Mouse (Mus musculus): ENCODE measurements around the gene Purb. TPM values are rescaled to one million over a fixed set of nuclear protein-coding genes. Genes with fewer than 3 reads are reported as not detected.

The Purb gene
- polyA plus RNA-seq, 1 experiment from 2014 or later = 13.7 TPM

GRCm38 (mm10) chr11:6488041-6488684 is 12.4 kb upstream of the Purb start:
- Histone ChIP-seq H3K4me1 (ENCODE audit: control insufficient read depth, insufficient read depth, low read length) (no peaks in the 10 kb centered on the region; the same call in 1 of the 2 replicates), H3K9me3 (ENCODE audit: control insufficient read depth, low read length) (no peaks in the 10 kb centered on the region), H3K27me3 (ENCODE audit: control insufficient read depth, insufficient read depth, low read length) (no peaks in the 10 kb centered on the region), H3K36me3 (ENCODE audit: control insufficient read depth, insufficient read depth, low read length) (no peaks in the 10 kb centered on the region), H3K4me2 (no peak overlapping the region), H3K4me3 (ENCODE audit: low read depth, low read length) (no peak overlapping the region), H3K9ac (ENCODE audit: low read length) (no peak overlapping the region), H3K27ac (ENCODE audit: low read depth, low read length) (no peak overlapping the region)
- DNase-seq (ENCODE audit: low spot score, missing footprints) (peak; percentile 61), ATAC-seq (ENCODE audit: low FRiP score) (no peak)
- WGBS = 96% methylated on average over 5 of the region's 5 CpGs

- Histone ChIP-seq H3K36me3 (ENCODE audit: control insufficient read depth, insufficient read depth, low read length) (no peaks in the 10 kb centered on the region), H3K4me2 (no peak overlapping the region), H3K4me1 (ENCODE audit: control insufficient read depth, insufficient read depth, low read length) (no peaks in the 10 kb centered on the region; the same call in 1 of the 2 replicates), H3K27me3 (ENCODE audit: control insufficient read depth, insufficient read depth, low read length) (no peaks in the 10 kb centered on the region), H3K27ac (ENCODE audit: low read depth, low read length) (no peak overlapping the region), H3K9ac (ENCODE audit: low read length) (no peak overlapping the region), H3K4me3 (ENCODE audit: low read depth, low read length) (no peak overlapping the region), H3K9me3 (ENCODE audit: control insufficient read depth, low read length) (no peaks in the 10 kb centered on the region)
- DNase-seq (ENCODE audit: low spot score, missing footprints) = peak; percentile 66
- 48% methylated on average over 7 of the region's 7 CpGs for WGBS
- no peak for ATAC-seq (ENCODE audit: low FRiP score)
Measured at GRCm38 (mm10) chr11:6487496-6487895, 11.8 kb upstream of the Purb start.

- 63% methylated on average over 6 of the region's 6 CpGs for WGBS
Measured at GRCm38 (mm10) chr11:6486916-6487315, 11.2 kb upstream of the Purb start.

GRCm38 (mm10) chr11:6484244-6484959 is 8.7 kb upstream of the Purb start:
- ATAC-seq (ENCODE audit: low FRiP score) = no peak
- Histone ChIP-seq H3K4me2 (no peak overlapping the region), H3K4me1 (ENCODE audit: control insufficient read depth, insufficient read depth, low read length) (no peaks in the 10 kb centered on the region; the same call in 1 of the 2 replicates), H3K27ac (ENCODE audit: low read depth, low read length) (no peak overlapping the region), H3K27me3 (ENCODE audit: control insufficient read depth, insufficient read depth, low read length) (no peaks in the 10 kb centered on the region), H3K9ac (ENCODE audit: low read length) (no peak overlapping the region), H3K9me3 (ENCODE audit: control insufficient read depth, low read length) (no peaks in the 10 kb centered on the region), H3K4me3 (ENCODE audit: low read depth, low read length) (no peak overlapping the region), H3K36me3 (ENCODE audit: control insufficient read depth, insufficient read depth, low read length) (no peaks in the 10 kb centered on the region)
- DNase-seq (ENCODE audit: low spot score, missing footprints) = peak; percentile 12
- 65% methylated on average over 3 of the region's 3 CpGs for WGBS

More at GRCm38 (mm10) chr11:6486916-6487315, 11.2 kb upstream of the Purb start:
- Histone ChIP-seq H3K27me3 (ENCODE audit: control insufficient read depth, insufficient read depth, low read length) (no peaks in the 10 kb centered on the region), H3K4me2 (no peak overlapping the region), H3K27ac (ENCODE audit: low read depth, low read length) (no peak overlapping the region), H3K9ac (ENCODE audit: low read length) (no peak overlapping the region), H3K4me1 (ENCODE audit: control insufficient read depth, insufficient read depth, low read length) (no peaks in the 10 kb centered on the region; the same call in 1 of the 2 replicates), H3K4me3 (ENCODE audit: low read depth, low read length) (no peak overlapping the region), H3K36me3 (ENCODE audit: control insufficient read depth, insufficient read depth, low read length) (no peaks in the 10 kb centered on the region), H3K9me3 (ENCODE audit: control insufficient read depth, low read length) (no peaks in the 10 kb centered on the region)
- DNase-seq (ENCODE audit: low spot score, missing footprints) = no peak
- ATAC-seq (ENCODE audit: low FRiP score) = no peak

DNA sequence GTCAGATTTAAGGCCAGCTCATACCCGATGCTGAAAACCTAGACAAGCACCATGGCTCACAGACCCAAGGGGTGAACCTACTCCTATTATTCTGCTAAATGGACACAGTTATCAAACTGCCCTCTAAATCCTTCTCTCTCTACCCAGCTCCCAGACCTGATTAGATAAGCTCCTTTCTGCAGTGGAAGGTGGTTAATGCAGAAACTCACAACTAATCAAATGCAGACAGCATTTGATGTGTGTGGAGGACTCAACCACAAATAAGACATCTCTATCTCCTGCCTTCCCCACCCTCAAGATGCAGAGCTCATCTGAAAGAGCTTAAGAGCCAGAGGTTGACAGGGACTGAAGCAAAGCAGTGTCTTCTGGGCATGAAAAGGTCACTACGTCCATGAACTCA is 7.4 kb upstream of the Purb start:
- Histone ChIP-seq H3K27ac (ENCODE audit: low read depth, low read length) (no peak overlapping the region), H3K4me2 (no peak overlapping the region), H3K4me1 (ENCODE audit: control insufficient read depth, insufficient read depth, low read length) (no peaks in the 10 kb centered on the region), H3K27me3 (ENCODE audit: control insufficient read depth, insufficient read depth, low read length) (no peaks in the 10 kb centered on the region), H3K9me3 (ENCODE audit: control insufficient read depth, low read length) (no peaks in the 10 kb centered on the region), H3K36me3 (ENCODE audit: control insufficient read depth, insufficient read depth, low read length) (no peaks in the 10 kb centered on the region), H3K4me3 (ENCODE audit: low read depth, low read length) (no peak overlapping the region), H3K9ac (ENCODE audit: low read length) (no peak overlapping the region)
- no peak for DNase-seq (ENCODE audit: low spot score, missing footprints)
- no peak for ATAC-seq (ENCODE audit: low FRiP score)
- 86% methylated on average over 2 of the region's 2 CpGs for WGBS

DNA sequence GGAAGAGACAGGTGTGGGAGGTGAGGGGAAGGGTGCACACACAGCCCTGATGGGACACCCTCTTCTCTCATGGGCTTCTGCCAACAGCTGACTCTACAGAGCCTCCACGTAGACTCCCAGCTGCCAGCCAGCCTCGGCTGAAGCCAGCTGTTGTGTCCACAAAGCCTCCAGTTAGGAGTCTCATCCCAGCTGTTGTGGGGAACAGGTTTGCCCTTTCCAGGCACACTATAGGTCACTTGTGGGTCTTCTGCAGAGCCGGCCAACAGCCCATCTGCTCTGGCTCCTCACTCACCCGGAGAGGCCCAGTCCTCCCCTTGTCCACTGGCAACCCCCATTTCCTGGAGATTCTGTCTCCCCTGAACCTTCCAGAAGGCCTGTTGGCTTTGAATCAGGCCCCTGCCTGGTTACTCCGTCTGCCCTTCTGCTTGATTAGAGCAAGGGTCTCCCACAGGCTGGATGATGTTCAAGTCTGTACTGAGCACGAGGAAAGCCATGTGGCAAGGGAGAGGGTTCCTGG is 6.0 kb upstream of the Purb start:
- H3K27me3 ChIP-seq (ENCODE audit: control insufficient read depth, insufficient read depth, low read length) = no peaks in the 10 kb centered on the region
- no peak overlapping the region for H3K9ac ChIP-seq (ENCODE audit: low read length)
- ATAC-seq (ENCODE audit: low FRiP score) = no peak
- no peak for DNase-seq (ENCODE audit: low spot score, missing footprints)
- no peaks in the 10 kb centered on the region for H3K4me1 ChIP-seq (ENCODE audit: control insufficient read depth, insufficient read depth, low read length)
- no peak overlapping the region for H3K4me2 ChIP-seq
- 81% methylated on average over 6 of the region's 6 CpGs for WGBS
- no peaks in the 10 kb centered on the region for H3K36me3 ChIP-seq (ENCODE audit: control insufficient read depth, insufficient read depth, low read length)
- H3K9me3 ChIP-seq (ENCODE audit: control insufficient read depth, low read length) = no peaks in the 10 kb centered on the region
- no peak overlapping the region for H3K4me3 ChIP-seq (ENCODE audit: low read depth, low read length)
- H3K27ac ChIP-seq (ENCODE audit: low read depth, low read length) = no peak overlapping the region

- no peak for ATAC-seq (ENCODE audit: low FRiP score)
- H3K9me3 ChIP-seq (ENCODE audit: control insufficient read depth, low read length) = no peaks in the 10 kb centered on the region
- H3K27ac ChIP-seq (ENCODE audit: low read depth, low read length) = no peak overlapping the region
- no peaks in the 10 kb centered on the region for H3K36me3 ChIP-seq (ENCODE audit: control insufficient read depth, insufficient read depth, low read length)
- no peak overlapping the region for H3K4me2 ChIP-seq
- no peak overlapping the region for H3K9ac ChIP-seq (ENCODE audit: low read length)
- H3K4me1 ChIP-seq (ENCODE audit: control insufficient read depth, insufficient read depth, low read length) = no peaks in the 10 kb centered on the region
- no peaks in the 10 kb centered on the region for H3K27me3 ChIP-seq (ENCODE audit: control insufficient read depth, insufficient read depth, low read length)
- no peak overlapping the region for H3K4me3 ChIP-seq (ENCODE audit: low read depth, low read length)
- WGBS = 80% methylated on average over 13 of the region's 13 CpGs
- DNase-seq (ENCODE audit: low spot score, missing footprints) = peak; percentile 47
Measured at GRCm38 (mm10) chr11:6480681-6481405, 5.1 kb upstream of the Purb start.

GRCm38 (mm10) chr11:6480191-6480590 is 4.5 kb upstream of the Purb start:
- Histone ChIP-seq H3K4me1 (ENCODE audit: control insufficient read depth, insufficient read depth, low read length) (no peaks in the 10 kb centered on the region), H3K36me3 (ENCODE audit: control insufficient read depth, insufficient read depth, low read length) (no peaks in the 10 kb centered on the region), H3K27me3 (ENCODE audit: control insufficient read depth, insufficient read depth, low read length) (no peaks in the 10 kb centered on the region), H3K4me3 (ENCODE audit: low read depth, low read length) (no peak overlapping the region), H3K4me2 (no peak overlapping the region), H3K9me3 (ENCODE audit: control insufficient read depth, low read length) (no peaks in the 10 kb centered on the region), H3K27ac (ENCODE audit: low read depth, low read length) (no peak overlapping the region), H3K9ac (ENCODE audit: low read length) (no peak overlapping the region)
- DNase-seq (ENCODE audit: low spot score, missing footprints) (peak; percentile 66), ATAC-seq (ENCODE audit: low FRiP score) (no peak)
- WGBS = 80% methylated on average over 7 of the region's 7 CpGs

GRCm38 (mm10) chr11:6479231-6479630 is 3.5 kb upstream of the Purb start:
- Histone ChIP-seq H3K9me3 (ENCODE audit: control insufficient read depth, low read length) (no peaks in the 10 kb centered on the region), H3K9ac (ENCODE audit: low read length) (no peak overlapping the region), H3K27ac (ENCODE audit: low read depth, low read length) (no peak overlapping the region), H3K4me1 (ENCODE audit: control insufficient read depth, insufficient read depth, low read length) (peaks cover 2% of the 10 kb centered on the region), H3K4me3 (ENCODE audit: low read depth, low read length) (no peak overlapping the region), H3K36me3 (ENCODE audit: control insufficient read depth, insufficient read depth, low read length) (no peaks in the 10 kb centered on the region), H3K27me3 (ENCODE audit: control insufficient read depth, insufficient read depth, low read length) (no peaks in the 10 kb centered on the region), H3K4me2 (no peak overlapping the region)
- 69% methylated on average over 2 of the region's 2 CpGs for WGBS
- DNase-seq (ENCODE audit: low spot score, missing footprints) (peak; percentile 68), ATAC-seq (ENCODE audit: low FRiP score) (no peak)

Data from midbrain, embryonic 11.5 days (tissue).